Mouse (Mus musculus) ES-Bruce4 (cell line): ENCODE measurements around the gene Cisd3. TPM values are rescaled to one million over a fixed set of nuclear protein-coding genes. Genes with fewer than 3 reads are reported as not detected.

ENCODE experiments used
- H3K27ac ChIP-seq: 2 replicates; pipeline ENCODE4 v1.5.1; 2012; ENCODE audit warnings: low read length, inconsistent platforms; ENCODE audit not compliant: insufficient read depth
- H3K27me3 ChIP-seq: 2 replicates; pipeline ENCODE4 v1.6.1; 2012; ENCODE audit warnings: mild to moderate bottlenecking, low read length, inconsistent platforms; ENCODE audit not compliant: control insufficient read depth, poor library complexity, insufficient read depth, severe bottlenecking
- H3K36me3 ChIP-seq: 2 replicates; pipeline ENCODE4 v1.6.1; 2012; ENCODE audit warnings: inconsistent platforms, mild to moderate bottlenecking, low read length, moderate library complexity; ENCODE audit not compliant: control insufficient read depth, poor library complexity, insufficient read depth, severe bottlenecking
- H3K4me1 ChIP-seq: one replicate; pipeline ENCODE4 v1.8.1; 2011; ENCODE audit warnings: low read length; ENCODE audit not compliant: control insufficient read depth, insufficient read depth
- H3K4me3 ChIP-seq: 2 replicates; pipeline ENCODE4 v1.5.1; 2011; ENCODE audit warnings: low read depth, mild to moderate bottlenecking, low read length
- H3K9ac ChIP-seq: 2 replicates; pipeline ENCODE4 v1.6.1; 2012; ENCODE audit warnings: low read depth, mild to moderate bottlenecking, inconsistent platforms; ENCODE audit not compliant: poor library complexity, severe bottlenecking
- H3K9me3 ChIP-seq: replicated peaks from 2 replicates; pipeline ENCODE4 v1.6.1; 2012; ENCODE audit warnings: mild to moderate bottlenecking, low read length, inconsistent platforms; ENCODE audit not compliant: control insufficient read depth, poor library complexity, insufficient read depth, severe bottlenecking
- CTCF ChIP-seq: IDR thresholded peaks from one replicate; pipeline ENCODE4 v1.8.1; 2011; ENCODE audit warnings: low read depth, low read length
- EP300 ChIP-seq: IDR thresholded peaks from 2 replicates; pipeline ENCODE4 v1.6.1; 2011; ENCODE audit warnings: low read depth, low read length; ENCODE audit not compliant: insufficient read depth
- POLR2A ChIP-seq: IDR thresholded peaks from one replicate; pipeline ENCODE4 v1.8.1; 2011; ENCODE audit warnings: low read length; ENCODE audit not compliant: insufficient read depth
- polyA plus RNA-seq: library from polyadenylated mRNA; stranded (reverse); fragments of >200 nt; gene quantifications from 2 replicates; pipeline ENCODE4 v1.2.4, GENCODE M21; 2011; ENCODE audit warnings: low read depth; ENCODE audit not compliant: missing spikeins, insufficient read depth, insufficient read length

Cisd3 gene
- polyA plus RNA-seq, 1 experiment: 62.3 TPM

GRCm38 (mm10) chr11:97717369-97718280 lies 32.0 kb downstream of the Cisd3 start:
- TF ChIP-seq CTCF: no peak
- TF ChIP-seq EP300: no peak
- TF ChIP-seq POLR2A: no peak
- Histone ChIP-seq H3K9me3 (no peaks in the 10 kb centered on the region), H3K36me3 (peaks cover 45% of the 10 kb centered on the region), H3K9ac (no peak overlapping the region), H3K4me3 (no peak overlapping the region), H3K27me3 (no peaks in the 10 kb centered on the region), H3K27ac (no peak overlapping the region), H3K4me1 (no peaks in the 10 kb centered on the region)

GRCm38 (mm10) chr11:97718281-97718860 lies 32.7 kb downstream of the Cisd3 start:
- Histone ChIP-seq H3K4me1 (no peaks in the 10 kb centered on the region), H3K36me3 (peaks cover 42% of the 10 kb centered on the region), H3K27ac (no peak overlapping the region), H3K9ac (no peak overlapping the region), H3K4me3 (no peak overlapping the region), H3K27me3 (no peaks in the 10 kb centered on the region), H3K9me3 (no peaks in the 10 kb centered on the region)
- TF ChIP-seq CTCF: no peak
- no peak for TF ChIP-seq EP300
- TF ChIP-seq POLR2A: no peak

- TF ChIP-seq CTCF (no peak), POLR2A (no peak), EP300 (no peak)
- no peaks in the 10 kb centered on the region for H3K27me3 ChIP-seq
- no peak overlapping the region for H3K4me3 ChIP-seq
- H3K4me1 ChIP-seq: no peaks in the 10 kb centered on the region
- H3K36me3 ChIP-seq: peaks cover 40% of the 10 kb centered on the region
- H3K9ac ChIP-seq: no peak overlapping the region
- no peak overlapping the region for H3K27ac ChIP-seq
- H3K9me3 ChIP-seq: no peaks in the 10 kb centered on the region
Measured at GRCm38 (mm10) chr11:97719041-97719440, 33.4 kb downstream of the Cisd3 start.

GRCm38 (mm10) chr11:97721338-97721737 lies 35.7 kb downstream of the Cisd3 start:
- no peaks in the 10 kb centered on the region for H3K9me3 ChIP-seq
- H3K4me1 ChIP-seq: no peaks in the 10 kb centered on the region
- no peak overlapping the region for H3K27ac ChIP-seq
- H3K4me3 ChIP-seq: no peak overlapping the region
- H3K9ac ChIP-seq: no peak overlapping the region
- peaks cover 47% of the 10 kb centered on the region for H3K36me3 ChIP-seq
- TF ChIP-seq CTCF (no peak), POLR2A (no peak), EP300 (no peak)
- no peaks in the 10 kb centered on the region for H3K27me3 ChIP-seq

DNA sequence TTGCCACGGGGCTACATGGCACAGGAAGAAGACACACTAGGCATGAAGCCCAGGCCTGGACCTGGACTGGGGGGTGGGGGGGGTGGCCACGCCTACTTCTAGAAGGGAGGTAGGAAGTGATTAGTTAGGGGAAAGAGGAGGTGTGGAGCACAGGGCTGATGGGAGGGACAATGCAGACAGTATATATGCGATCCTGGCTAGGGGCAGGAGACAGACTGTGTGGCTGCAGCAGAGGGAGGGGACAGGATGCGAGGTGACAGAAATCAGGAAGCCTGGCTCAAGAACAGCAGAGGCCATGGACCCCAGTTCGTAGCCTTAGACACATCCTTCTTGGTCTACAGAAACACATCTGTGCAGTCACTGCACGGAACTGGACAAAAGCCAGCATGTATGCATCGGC lies 38.1 kb downstream of the Cisd3 start:
- Histone ChIP-seq H3K36me3 (peaks cover 42% of the 10 kb centered on the region), H3K27ac (no peak overlapping the region), H3K9ac (no peak overlapping the region), H3K9me3 (no peaks in the 10 kb centered on the region), H3K4me3 (no peak overlapping the region), H3K27me3 (no peaks in the 10 kb centered on the region), H3K4me1 (no peaks in the 10 kb centered on the region)
- no peak for TF ChIP-seq POLR2A
- TF ChIP-seq CTCF: no peak
- no peak for TF ChIP-seq EP300

GRCm38 (mm10) chr11:97728311-97728710 lies 42.7 kb downstream of the Cisd3 start:
- Histone ChIP-seq H3K9me3 (no peaks in the 10 kb centered on the region), H3K9ac (no peak overlapping the region), H3K27ac (no peak overlapping the region), H3K4me1 (peaks cover 5% of the 10 kb centered on the region), H3K4me3 (no peak overlapping the region), H3K36me3 (peaks cover 24% of the 10 kb centered on the region), H3K27me3 (no peaks in the 10 kb centered on the region)
- TF ChIP-seq POLR2A (no peak), CTCF (no peak), EP300 (no peak)
